Mouse (Mus musculus) liver, adult (tissue): ENCODE measurements around the gene N4bp2l2.

ENCODE experiments used
- GATA4 ChIP-seq: IDR thresholded peaks from 2 replicates; pipeline ENCODE4 v1.6.1; 2014; ENCODE audit warnings: mild to moderate bottlenecking, low read length; ENCODE audit not compliant: insufficient replicate concordance

The N4bp2l2 gene

DNA sequence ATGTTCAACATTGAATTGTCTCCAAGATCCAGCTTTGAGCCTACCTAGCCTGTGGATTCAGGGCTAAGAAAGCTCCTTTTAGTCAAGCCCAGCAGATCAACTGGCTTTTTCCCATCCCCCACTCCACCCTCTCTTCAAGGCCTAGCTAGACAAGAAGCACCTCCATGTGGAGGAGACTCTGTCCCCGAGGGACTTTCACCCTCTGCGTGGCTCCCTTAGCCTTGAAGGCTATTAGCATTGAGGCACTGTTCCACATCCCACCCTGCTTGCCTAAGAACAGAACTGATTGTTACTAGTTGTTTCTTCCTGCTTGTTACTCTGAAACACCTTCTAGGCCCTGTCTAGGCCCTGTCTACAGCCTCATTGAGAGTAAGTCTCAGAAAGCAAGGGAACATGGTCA is 76.0 kb downstream of the N4bp2l2 start:
- no peak for TF ChIP-seq GATA4

GRCm38 (mm10) chr5:150584337-150584729 is 81.7 kb downstream of the N4bp2l2 start:
- no peak for TF ChIP-seq GATA4

- no peak for TF ChIP-seq GATA4
Observed at GRCm38 (mm10) chr5:150583622-150584336, 82.2 kb downstream of the N4bp2l2 start.

GRCm38 (mm10) chr5:150583181-150583580 is 82.8 kb downstream of the N4bp2l2 start:
- TF ChIP-seq GATA4, result no peak

DNA sequence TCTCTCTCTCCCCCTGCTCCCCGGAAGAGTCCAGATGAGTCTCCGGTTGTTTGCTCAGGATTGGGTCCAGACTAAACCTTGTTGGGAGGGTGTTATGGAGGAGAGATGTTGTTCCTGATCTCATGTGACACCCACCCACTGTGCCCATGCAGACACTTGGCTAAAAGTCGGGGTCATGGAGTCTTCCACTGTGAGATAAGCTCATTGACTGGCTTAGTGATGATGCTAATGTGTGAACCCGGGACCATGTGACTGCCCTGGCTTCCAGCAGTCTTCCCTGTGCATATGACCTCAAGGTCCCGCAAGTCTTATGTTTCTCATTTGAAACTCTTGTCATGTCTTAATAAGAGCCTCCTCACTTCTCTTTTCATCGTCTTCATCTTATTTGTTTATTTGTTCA is 84.8 kb downstream of the N4bp2l2 start:
- TF ChIP-seq GATA4, result peak; percentile 59; the same call in 1 of the 2 replicates

- peak; percentile 97 for TF ChIP-seq GATA4
Observed at GRCm38 (mm10) chr5:150578613-150579171, 87.3 kb downstream of the N4bp2l2 start.

GRCm38 (mm10) chr5:150576832-150577231 is 89.2 kb downstream of the N4bp2l2 start:
- TF ChIP-seq GATA4, result no peak

DNA sequence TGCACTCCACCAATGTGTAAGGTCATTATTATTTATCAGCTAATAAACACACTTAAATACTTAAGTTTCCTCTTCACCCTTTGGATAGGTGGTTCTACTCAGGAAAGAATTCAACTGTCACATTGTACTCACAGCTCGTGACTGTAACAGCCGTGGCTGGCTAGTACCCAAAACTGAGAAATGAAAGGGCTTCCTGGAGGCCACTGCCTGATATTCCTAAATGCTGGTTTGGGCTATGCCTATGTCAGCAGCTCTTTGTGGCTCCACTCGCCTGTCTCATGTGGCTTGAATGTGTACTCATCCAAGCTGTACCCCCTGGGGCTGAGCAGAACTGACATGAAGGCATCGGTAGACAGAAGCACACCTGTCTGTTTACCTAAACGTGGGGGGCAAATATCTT is 91.1 kb downstream of the N4bp2l2 start:
- no peak for TF ChIP-seq GATA4

- no peak for TF ChIP-seq GATA4
Observed at GRCm38 (mm10) chr5:150574403-150574802, 91.6 kb downstream of the N4bp2l2 start.

- no peak for TF ChIP-seq GATA4
Observed at GRCm38 (mm10) chr5:150570496-150571219, 95.3 kb downstream of the N4bp2l2 start.

DNA sequence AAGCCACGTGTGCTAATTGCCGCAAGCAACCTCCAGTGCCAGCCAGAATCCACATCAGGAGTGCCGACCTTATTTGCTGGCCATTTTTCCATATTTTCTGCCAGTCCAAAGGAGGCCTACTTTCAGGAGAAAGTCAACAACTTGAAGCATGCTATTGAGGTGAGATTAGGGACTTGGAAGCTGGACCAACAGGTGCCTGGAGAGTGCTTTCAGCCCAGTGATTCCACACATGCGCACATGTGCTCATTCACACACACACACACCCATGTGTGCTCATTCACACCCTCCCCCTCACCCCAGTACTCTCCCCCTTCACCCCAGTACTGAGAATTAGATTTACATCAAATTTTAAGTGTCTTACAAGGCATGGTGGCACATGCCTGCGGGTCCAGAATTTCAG is 99.0 kb downstream of the N4bp2l2 start:
- TF ChIP-seq GATA4, result no peak

DNA sequence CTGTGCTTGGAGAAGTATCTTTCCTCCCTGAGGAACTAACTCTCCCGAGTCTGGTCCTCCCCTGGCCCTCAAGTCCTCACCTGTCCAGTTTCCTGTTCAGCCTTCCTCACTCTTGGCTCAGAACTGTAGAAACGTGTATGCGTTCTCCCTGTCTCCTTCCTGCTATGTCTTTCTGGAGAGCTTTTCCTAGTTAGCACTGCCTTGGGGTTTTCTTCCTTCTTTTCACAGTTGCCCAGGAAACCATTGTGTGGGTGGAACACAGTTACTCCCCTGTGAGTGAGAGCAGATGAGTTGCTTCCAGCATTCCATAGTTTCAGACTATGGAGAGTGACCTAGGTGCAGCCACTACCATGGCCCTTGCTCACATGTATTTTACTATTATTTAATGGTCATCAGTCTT is 99.8 kb downstream of the N4bp2l2 start:
- TF ChIP-seq GATA4, result no peak

GRCm38 (mm10) chr5:150564426-150564825 is 101.6 kb downstream of the N4bp2l2 start:
- no peak for TF ChIP-seq GATA4

DNA sequence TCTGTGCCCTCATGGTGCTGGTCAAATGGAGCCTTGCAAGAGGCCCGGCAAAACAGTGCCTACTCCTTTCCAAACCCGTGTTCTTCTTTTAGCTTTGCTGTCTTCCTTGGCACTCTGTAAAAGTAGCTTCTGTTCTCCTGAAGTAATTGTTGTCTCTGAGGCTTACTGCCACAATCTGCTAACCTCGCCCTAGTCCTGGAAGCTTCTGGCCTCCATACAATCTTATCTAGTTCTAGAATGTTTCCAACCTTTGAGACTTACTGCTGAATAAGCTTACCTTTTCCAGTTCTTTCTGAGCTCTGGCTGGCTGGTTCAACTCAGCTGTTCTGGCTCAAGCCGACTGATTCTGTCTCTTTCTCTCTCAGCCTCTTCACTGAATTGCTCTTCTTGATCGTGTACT is 104.2 kb downstream of the N4bp2l2 start:
- no peak for TF ChIP-seq GATA4

DNA sequence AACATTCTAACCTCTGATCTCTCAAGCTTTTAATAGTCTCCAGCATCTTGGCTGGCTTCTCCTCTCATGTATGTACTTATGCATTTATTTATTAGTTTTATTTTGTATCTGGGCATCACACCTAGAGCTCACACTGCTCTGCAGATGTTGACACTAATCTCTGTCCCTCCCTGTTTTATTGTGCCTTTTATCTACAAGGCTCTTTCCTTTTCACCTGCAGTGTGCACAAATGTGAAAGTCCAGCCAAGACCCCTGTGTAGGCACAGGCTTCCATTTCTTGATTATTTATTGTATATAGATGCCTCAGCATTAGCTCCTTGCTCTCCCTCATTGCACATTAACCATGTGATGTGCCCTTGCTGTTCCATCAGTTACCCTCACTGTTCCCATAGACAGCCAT is 104.6 kb downstream of the N4bp2l2 start:
- TF ChIP-seq GATA4, result no peak

DNA sequence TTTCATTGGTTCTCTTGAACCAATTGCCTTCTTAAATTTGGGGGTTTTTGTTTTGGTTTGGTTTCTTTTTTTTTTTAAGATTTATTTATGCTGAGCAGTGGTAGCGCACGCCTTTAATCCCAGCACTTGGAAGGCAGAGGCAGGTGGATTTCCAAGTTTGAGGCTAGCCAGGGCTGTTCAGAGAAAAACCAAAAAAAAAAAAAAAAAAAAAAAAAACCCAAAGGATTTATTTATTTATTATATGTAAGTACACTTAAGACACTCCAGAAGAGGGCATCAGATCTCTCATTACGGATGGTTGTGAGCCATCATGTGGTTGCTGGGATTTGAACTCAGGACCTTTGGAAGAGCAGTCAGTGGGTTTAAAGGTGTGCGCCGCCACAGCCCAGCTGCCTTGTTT is 105.1 kb downstream of the N4bp2l2 start:
- TF ChIP-seq GATA4, result no peak
